Mouse (Mus musculus) adrenal gland, adult (tissue): ENCODE results near the gene Zdhhc16.
A peak's percentile ranks its signal among the peaks of the same experiment; 100 is the strongest.
"Not testable (repeated sequence)": the region's sequence is repeated elsewhere in the genome, so short reads cannot be mapped to it uniquely, and the experiment has no call there.

Experiments used
- DNase-seq, 2 experiments: peaks; one replicate each; pipeline ENCODE4 v3.0.0; 2022 to 2023; ENCODE audit warnings: low spot score in 1 of 2; ENCODE audit not compliant: inconsistent age in 2 of 2

Gene Zdhhc16

GRCm38 (mm10) chr19:41913774-41914591, 19.3 kb upstream of the Zdhhc16 start:
- peak; percentile 30 to 73 for DNase-seq

DNA sequence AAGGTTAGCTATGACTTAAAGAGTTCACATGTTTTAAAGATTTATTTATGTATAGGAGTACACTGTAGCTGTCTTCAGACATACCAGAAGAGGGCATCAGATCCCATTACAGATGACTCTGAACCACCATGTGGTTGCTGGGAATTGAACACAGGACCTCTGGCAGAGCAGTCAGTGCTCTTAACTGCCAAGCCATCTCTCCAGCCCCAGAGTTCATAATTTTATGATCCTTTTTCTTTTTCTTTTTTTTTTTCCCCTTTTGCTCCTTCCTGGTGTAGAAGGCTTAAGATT, 18.7 kb upstream of the Zdhhc16 start:
- not testable (repeated sequence) for DNase-seq

DNA sequence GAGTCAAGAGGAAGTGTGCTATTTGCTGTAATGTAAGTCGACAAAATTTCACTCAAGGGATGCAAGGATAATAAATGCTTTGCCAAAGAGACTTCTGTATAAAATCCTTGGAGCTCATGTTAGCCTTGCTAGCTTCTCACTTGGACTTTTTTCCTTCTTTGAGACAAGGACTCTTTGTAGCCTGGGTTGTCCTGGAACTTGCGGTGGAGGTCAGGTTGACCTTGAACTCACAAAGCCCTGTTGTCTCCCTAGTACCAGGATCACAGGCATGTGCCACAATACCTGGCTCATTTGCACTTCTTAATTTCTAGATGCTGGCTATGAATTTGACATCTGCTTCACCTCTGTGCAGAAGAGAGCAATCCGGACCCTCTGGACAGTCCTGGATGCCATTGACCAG, 18.0 kb upstream of the Zdhhc16 start:
- DNase-seq = peak in 1 of 2 experiments; percentile 51

DNA sequence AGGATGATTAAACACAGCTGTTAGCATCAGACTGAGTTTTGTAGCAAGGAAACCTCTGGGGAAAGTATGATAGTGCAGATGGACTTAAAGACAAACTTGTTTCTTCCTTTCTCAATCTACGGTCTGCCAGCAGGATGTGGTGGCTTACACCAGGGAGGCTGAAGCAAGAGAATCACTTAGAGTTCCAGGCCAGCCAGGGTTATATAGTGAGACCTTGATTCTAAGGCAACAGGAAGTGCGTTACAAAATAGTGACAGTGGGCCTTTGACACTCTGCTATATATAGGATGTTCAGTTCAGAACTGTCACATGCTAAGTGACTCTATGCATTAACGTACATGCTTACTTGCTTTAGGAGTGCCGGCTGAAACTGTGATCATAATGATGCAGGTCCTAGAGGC, 16.4 kb upstream of the Zdhhc16 start:
- DNase-seq = no peak

DNA sequence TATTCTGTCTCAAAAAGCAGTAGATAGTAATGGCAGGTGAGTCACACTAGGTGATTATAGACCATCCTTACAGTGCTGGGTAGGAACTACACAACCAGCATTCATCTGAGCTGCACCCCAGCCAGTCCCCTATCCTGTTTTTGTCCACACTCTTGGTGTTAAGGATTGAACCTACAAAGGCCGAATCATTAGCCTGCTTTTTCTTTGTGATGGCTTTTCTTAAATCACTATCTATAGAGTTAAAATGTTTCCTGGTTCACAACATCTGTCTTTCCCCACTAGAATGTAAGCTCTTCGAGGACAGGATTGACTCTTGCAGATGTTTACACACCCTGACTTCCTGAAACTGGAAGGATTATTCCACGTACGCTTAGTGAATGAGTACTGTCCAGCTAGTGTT, 13.8 kb upstream of the Zdhhc16 start:
- DNase-seq = no peak

DNA sequence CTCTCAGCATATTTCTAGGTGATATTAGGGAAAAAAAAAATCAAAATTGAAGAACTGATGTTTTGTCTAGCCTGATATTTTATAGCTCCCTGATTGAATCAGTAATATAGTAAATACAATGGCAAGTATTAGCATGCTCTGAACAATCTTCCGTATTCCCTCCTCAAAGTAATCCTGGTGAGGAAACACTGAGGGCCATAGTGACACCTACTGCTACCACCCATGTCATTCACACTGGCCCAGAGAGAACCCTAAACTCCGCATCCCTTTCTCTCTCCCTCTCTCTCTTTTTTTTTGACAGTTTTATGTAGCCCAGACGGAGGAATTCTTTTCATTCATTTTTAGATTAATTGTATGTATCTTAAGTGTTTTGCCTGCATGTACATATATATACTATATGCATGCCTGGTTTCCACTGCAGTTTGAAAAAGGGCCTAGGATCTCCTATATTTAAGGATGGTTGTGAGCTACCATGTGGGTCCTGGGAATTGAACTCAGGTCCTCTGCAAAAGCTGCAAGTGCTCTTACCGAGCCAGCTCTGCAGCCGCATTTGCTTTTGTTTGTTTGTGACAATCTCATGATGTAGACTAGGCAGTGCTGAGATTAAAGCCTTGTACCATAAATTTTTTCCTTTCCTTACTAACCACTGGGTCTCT, 12.7 kb upstream of the Zdhhc16 start:
- DNase-seq = no peak

DNA sequence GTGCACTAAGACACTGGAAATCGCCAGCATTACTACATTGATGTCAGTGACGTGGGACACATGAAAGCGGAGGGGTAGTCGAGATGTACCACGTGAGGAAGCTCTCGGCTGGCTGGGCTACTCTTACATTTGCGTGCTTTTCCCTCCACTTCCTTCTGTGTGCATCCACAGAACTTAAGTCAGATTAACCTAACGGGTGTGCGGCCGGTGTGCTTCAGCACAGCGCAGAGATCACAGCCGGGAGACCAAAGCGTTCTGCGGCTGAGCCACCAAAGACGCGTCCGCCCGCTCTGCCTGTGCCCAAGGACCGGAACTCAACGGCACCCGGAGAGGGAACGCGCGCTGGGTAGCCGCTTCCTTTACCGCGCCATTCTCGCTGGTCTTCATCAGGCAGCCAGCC, 594 bp upstream of the Zdhhc16 start:
- no peak for DNase-seq

DNA sequence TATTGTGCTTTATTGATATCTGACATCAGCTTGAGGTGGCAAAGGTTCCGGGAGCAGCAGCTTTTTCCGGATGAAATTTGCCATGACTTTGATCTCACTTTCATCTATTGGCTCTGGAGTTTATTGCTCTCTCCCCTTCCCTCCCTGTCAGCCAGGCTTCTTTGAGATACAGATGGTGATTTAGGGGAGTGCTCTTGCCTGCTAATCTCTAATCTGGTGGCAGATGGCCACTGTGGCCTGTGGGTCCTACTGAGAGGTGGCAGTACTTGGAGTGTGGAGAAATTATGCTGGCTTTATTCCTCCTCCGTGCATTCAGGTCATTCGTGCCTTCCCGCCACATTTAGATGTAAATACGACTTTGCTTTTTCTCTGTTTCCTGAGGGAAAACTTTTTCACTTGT, 844 bp downstream of the Zdhhc16 start:
- DNase-seq = no peak

DNA sequence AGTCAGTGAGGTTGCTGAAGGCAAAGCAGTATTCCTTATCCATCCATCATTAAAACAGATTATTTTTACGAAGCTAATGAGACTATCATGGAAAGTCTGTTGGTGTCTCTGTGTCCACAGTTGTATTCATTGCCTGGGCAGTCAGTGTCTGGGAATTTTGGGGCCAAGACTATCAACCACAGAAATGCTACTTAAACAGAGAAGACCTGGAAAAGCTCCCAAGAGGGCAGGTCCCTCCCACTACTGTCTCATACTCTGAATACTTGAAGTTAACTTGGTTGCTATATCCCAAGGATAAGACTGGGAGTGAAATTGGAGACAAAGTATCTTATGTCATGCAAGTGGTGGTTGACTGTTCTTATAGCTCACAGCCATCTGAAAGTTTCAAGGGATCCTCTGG, 2.6 kb downstream of the Zdhhc16 start:
- DNase-seq = no peak

- no peak for DNase-seq
These were observed 5.3 kb downstream of the Zdhhc16 start for GRCm38 (mm10) chr19:41938539-41938938.

GRCm38 (mm10) chr19:41943841-41944240, 10.6 kb downstream of the Zdhhc16 start:
- DNase-seq = peak in 1 of 2 experiments; percentile 60

DNA sequence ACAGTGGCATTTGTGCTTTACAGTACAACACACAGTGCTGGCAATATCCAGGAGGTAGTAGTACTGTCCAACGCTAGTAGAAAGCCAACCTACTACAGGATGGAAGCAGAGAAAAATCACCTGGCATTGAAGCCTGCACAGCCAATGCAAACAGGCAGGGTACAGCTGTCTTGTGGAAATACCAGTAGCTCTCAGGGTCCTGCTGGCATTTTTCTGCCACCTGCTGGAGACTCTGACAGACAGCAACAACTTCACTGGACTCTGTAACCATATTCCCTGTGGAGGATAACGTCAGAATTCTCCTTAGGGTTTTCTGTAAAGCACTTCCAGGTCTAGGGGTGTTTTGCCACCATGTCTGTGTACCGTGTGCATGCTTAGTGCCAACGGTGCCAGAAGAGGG, 19.0 kb downstream of the Zdhhc16 start:
- peak in 1 of 2 experiments; percentile 49 for DNase-seq

GRCm38 (mm10) chr19:41953574-41953973, 20.3 kb downstream of the Zdhhc16 start:
- no peak for DNase-seq

DNA sequence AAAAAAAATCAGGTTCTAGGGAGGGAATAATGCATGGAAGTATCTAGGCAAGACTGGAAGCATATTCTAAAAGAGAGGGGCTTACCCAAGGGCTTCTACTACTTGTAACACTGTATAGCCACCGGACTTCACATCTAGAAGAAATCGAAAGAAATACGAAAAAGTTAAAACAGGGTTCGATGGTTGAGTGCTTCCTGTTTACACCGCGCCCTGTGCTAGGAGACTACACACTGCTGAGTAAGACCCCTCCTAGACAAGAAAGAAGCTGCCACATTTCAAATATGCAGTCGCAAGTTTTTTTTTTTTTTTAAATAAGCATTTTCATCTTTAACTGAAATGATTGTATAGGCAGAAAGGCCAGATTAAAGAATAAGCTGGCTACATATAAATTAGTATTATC, 36.3 kb downstream of the Zdhhc16 start:
- DNase-seq = no peak

DNA sequence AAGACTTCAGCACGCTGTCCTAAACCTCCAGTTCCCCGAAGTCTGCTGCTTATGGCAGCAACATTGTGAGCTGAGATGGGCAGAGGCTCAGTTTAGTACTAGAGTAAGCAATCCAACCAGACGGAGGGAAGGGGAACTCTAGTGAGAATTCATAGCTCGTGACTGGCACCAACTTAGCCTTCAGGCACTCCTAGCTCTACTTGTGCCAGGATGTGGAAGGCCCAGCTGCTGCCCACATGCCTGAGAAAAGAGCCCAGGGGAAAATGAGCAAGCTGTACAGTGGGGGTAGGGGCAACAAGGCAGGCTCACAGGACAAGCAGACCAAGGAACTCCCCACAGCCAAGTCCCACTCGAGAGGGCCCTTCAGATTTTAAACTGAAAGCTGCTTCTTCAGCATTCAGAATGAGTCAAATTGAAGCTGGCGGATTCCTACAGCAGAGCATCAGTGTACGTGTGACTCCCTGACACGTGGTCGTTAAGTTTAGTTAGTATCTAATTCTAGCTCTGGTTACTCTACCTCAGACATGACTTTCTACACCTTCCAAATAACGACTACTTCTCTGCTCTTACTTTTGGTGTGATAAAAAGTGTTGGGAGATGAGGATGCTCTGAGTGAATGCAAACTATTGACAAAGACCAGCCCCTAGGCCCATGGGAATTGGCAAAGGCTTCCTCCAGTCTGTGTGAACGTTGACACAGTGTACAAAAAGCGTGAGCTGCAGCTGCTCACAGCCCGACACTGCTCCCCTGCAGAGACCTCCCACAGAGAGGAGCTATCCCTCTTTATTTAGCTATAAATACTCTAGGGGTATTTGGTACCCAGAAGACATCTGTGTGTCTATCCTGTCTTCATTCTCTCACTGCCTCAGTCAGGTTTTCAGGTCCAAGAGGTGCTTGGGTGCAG, 40.9 kb downstream of the Zdhhc16 start:
- DNase-seq = no peak

GRCm38 (mm10) chr19:41980422-41980818, 47.1 kb downstream of the Zdhhc16 start:
- no peak for DNase-seq

GRCm38 (mm10) chr19:41980819-41981594, 47.7 kb downstream of the Zdhhc16 start, which contains the start of gene Mms19:
Gene Mms19, minus strand, starts transcription at chr19:41981157.
- peak; percentile 100 for DNase-seq

- no peak for DNase-seq
These were observed 48.3 kb downstream of the Zdhhc16 start, which contains the start of gene Ubtd1 for GRCm38 (mm10) chr19:41981595-41981927. Gene Ubtd1, plus strand, starts transcription at chr19:41981763.

DNA sequence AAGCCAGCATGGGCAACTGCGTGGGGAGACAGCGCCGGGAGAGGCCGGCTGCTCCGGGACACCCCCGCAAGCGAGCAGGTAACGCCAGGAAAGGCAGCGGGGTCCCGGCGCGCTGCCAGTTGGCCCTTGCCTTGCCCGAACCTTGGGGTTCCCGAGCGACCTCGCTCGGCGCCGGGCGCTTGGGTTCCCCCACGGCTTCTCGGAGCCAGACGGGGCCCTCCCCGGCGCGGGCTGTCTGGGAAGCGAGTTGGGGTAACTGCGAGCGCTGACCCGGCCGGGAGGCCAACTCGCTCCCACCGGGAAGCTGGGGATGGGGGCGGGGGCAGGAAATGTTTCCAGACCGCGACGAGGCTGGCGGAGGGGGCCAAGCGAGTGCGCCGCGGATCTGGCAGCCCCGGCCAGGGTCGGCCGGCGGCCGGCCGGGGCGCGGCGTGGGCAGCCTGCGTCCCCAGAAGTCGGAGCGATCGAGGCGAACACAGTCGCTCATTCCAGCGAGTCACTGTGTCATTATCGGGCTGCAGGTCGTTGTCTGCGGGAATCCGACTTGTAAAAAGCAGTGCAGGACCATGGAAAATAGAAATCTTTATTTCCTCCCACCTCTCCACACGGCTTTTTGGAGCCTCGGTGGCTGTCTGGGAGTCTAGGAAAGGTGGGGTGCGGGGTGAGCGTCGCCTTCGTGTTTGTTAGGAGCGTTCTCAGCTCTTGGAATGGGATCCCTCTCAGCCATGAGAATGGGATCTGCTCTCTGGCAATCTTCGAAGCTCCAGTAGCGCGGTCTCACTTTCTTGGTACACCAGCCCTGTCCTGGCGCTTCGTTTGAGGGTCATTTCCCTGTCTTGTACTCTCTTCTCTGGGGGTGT, 48.9 kb downstream of the Zdhhc16 start:
- DNase-seq = peak in 1 of 2 experiments; percentile 91

DNA sequence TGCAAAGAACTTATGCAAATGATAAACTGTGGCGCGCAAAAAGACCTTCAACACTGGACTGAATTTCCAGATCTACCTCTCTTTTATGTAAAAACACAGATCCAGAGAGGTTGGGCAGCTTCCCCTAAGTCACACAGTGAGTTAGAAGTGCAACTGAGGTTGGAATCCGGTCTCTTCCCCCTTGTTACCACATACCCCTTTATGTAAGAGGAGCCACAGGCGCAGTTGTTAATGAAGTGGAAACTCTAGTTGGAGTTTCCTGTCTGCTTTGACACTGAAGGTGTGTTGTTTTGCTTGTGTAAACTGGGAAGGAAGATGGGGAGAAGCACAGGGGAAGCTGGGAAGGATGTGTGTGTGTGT, 49.5 kb downstream of the Zdhhc16 start:
- DNase-seq = no peak
